Mouse (Mus musculus): Measurements from ENCODE around the gene Klra10. TPM values are rescaled to one million over a fixed set of nuclear protein-coding genes. Genes with fewer than 3 reads are reported as not detected.
"Not testable (repeated sequence)": the region's sequence is repeated elsewhere in the genome, so short reads cannot be mapped to it uniquely, and the experiment has no call there.

Gene Klra10
- total RNA-seq (2021), result not detected

DNA sequence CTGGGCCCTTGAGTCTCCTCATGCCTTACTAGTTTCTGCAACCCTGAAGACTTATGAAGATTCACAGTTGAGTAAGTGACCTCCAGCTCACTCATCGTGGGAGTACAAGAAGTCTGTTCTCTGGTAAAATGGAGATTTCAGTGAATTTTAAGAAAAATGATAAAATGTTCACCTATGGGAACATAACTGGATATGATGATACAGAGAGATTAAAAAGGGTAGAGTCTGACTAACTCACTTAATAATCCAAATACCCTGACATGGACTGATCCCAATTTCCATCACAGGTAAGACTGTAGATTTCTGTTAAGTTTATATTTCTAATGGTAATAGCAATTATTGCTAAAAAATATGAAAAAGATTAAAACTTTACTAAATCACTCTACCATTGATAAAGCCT is at the start of gene Klra10:
TSS of gene Klra10 (minus strand) at position 101 of the 400 bp plus-strand sequence.
- DNase-seq, result not testable (repeated sequence)

DNA sequence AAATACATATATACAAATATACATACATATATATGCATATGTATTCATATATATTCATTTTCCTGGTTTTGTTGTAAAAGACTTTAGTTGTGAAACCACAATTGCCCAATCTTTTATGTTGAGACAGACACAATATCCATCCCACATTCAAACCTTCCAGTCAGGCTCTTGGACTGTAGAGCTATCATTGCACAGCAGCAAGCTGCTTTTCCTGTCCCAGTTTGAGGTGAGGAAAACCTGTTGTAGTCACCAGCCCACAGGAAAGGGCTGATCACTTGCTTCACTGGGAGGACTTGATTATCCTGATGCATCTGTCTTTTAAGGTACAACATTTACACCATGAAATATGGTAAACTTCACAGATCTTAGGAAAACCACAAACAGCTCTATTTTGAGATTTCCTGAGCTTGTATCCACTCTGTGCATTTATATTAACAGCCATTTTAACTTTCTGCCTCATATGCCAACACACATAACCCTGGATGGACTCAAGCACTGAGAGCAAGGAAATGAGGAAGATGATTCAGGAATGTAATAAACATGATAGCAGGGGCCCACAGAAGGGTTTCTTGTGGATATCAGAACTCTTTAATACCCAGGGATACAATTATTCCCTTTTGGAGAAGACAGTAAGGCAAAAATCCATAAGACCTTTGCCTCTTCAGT is 6.4 kb upstream of the Klra10 start:
- DNase-seq, result no peak

DNA sequence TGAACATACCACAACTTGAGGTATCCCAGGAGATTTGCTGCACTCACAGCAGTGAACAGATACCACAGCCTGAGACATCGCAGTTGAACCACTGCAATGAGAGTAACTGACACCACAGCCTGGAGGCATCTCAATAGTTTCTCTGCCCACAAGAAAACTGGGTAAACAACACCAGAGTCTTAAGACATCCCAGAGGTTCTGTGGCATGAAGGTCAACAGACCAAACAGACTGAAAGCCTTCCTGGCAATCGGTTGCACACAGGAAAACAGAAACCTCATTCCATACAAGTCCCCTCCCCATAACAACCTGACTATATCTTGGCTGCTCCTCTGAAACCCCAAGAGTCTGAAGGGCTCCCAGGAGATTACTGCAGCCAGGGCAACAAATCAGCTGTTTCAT is 26.4 kb downstream of the Klra10 start:
- DNase-seq, result no peak

DNA sequence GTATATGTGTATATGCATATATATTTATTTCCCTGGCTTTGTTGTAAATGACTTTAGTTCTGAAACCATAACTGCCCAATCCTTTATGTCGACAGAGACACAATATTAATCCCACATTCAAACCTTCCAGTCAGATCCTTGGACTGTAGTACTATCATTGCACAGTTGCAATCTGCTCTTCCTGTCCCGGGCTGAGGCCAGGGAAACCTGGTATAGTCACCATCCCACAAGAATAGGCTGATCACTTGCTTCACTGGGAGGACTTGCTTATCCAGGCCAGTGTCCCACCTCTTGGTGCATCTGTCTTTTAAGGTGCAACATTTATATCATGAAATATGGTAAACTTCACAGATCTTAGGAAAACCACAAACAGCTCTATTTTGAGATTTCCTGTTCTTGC is 44.2 kb downstream of the Klra10 start:
- DNase-seq, result no peak

DNA sequence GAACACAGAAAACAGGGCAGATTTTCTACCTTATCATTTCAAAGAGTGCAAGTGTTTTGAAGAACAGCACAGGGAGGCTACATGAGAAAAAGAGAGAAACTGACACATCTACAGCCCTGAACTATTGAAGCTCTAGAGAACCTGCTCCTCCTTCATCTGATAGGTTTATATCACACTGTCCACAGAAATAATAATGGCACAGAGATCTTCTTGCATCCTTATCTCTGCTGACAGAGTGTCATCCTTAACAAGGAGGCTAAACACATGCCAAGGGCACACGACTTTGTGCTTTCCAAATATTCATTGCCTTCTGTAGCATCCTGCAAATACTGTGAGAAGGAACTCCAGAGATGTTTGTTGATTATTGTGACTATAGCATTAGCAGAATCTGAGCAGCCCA is 45.1 kb downstream of the Klra10 start:
- DNase-seq, result no peak

DNA sequence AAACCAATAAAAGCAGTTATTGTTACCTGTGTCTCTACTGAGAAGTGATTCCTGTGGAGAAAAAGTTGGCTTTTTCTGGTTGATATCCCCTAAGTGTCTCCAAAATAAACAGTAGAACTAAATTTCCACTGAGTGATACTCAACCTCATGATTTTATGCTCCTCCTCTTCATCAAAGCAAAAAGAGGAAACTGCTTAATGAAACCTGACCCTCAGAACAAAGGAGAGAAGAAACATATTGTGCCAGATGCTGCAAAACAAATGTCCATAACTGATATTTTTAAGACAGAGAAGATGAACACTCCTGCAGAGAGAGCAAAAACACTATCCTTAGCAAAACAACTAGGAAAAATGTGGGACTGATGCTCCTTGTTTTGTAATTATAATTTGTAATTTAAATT is 48.5 kb downstream of the Klra10 start, which contains the start of gene Klra7:
TSS of gene Klra7 (minus strand) at position 101 of the 400 bp plus-strand sequence.
- DNase-seq, result no peak

Other genes starting within 250 kb of the Klra10 start
- gene Klra4, start 214.7 kb downstream of the Klra10 start, total RNA-seq (2021), result not detected
- not detected for gene Klra8, start 152.0 kb downstream of the Klra10 start, total RNA-seq (2021)
- gene Klra9, start 88.8 kb downstream of the Klra10 start, total RNA-seq (2021), result not detected
- not detected for gene Klra7, start 48.6 kb downstream of the Klra10 start, total RNA-seq (2021)
- not detected for gene Klra3, start 55.6 kb upstream of the Klra10 start, total RNA-seq (2021)
- gene Klra1, start 104.9 kb upstream of the Klra10 start, total RNA-seq (2021), result not detected

Measured in heart, postnatal 4 days (tissue).